Mouse (Mus musculus) heart, postnatal 14 days (tissue): ENCODE results near the gene Muc4. TPM values are rescaled to one million over a fixed set of nuclear protein-coding genes. Genes with fewer than 3 reads are reported as not detected.

Experiments used
- DNase-seq, 2 experiments: peaks; one replicate each; pipeline ENCODE4 v3.0.0; 2021 to 2022
- intact Hi-C: fragments of 180-260 bp; cut with DNase I; formaldehyde crosslinking; loops from one replicate; pipeline ENCODE4 v1.15.1; 2025
- total RNA-seq, 2 experiments: library from RNA; stranded (reverse); gene quantifications; 2 replicates each; pipeline ENCODE4 v1.2.3; 2021

Muc4 gene
- total RNA-seq, 2 experiments from 2014 or later = 0.07 to 0.65 TPM

- intact Hi-C loops = no loop called here
- peak in 1 of 2 experiments; percentile 14 for DNase-seq
Measured at GRCm38 (mm10) chr16:32826521-32826920, 90.8 kb downstream of the Muc4 start.

GRCm38 (mm10) chr16:32829104-32829503 lies 93.4 kb downstream of the Muc4 start:
- intact Hi-C loops = no loop called here
- no peak for DNase-seq

GRCm38 (mm10) chr16:32831501-32831900 lies 95.8 kb downstream of the Muc4 start:
- intact Hi-C loops = no loop called here
- DNase-seq = no peak

Other genes with a start within 250 kb of the Muc4 start
- gene Slc51a, start 248.0 kb upstream of the Muc4 start, total RNA-seq = 1 to 10 TPM; 2.3 TPM
- not detected for gene Zdhhc19, start 239.6 kb upstream of the Muc4 start, total RNA-seq
- gene Tfrc, start 127.0 kb upstream of the Muc4 start, total RNA-seq = 100 to 1,000 TPM; 273 to 386 TPM
- gene Tnk2, start 92.0 kb upstream of the Muc4 start, total RNA-seq = 10 to 100 TPM; 24.1 to 26.7 TPM
- gene Muc20, start 61.5 kb downstream of the Muc4 start, total RNA-seq = under 1 TPM; 0.15 to 0.26 TPM
- not detected for gene Smbd1, start 74.6 kb downstream of the Muc4 start, total RNA-seq
- gene Fyttd1, start 141.6 kb downstream of the Muc4 start, total RNA-seq = 100 to 1,000 TPM in 1 of 2 experiments, 10 to 100 TPM in 1; 99.2 to 105 TPM
- 10 to 100 TPM; 31.6 to 32.1 TPM for gene Rubcn, start 141.9 kb downstream of the Muc4 start, total RNA-seq
- 10 to 100 TPM; 28.2 to 29.2 TPM for gene Lrch3, start 178.2 kb downstream of the Muc4 start, total RNA-seq